Mouse (Mus musculus): ENCODE data around the gene Gm5072.
"Not testable (repeated sequence)": the region's sequence is repeated elsewhere in the genome, so short reads cannot be mapped to it uniquely, and the experiment has no call there.

The Gm5072 gene

DNA sequence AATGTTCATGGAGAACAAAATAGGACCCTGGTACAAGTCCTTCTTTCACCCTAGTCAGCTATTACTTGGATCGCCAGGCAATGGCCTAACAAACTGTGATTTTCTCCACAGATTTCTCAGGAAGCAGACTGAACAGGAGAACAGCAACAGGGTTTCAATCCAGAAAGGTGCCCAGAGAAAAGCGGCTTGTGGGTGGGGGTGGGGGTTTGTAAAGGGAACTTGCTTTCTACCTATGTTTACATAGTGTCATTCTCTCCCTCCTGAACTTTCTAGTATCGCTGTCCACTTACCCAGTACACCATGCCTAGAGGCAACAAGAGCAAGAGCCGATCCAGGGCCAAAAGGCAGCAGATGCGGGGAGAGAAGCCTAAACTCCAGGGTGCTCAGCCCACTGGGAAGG lies at the start of gene Gm5072:
Gm5072 (plus strand) TSS at position 301 of the 400 bp plus-strand sequence.
- DNase-seq = not testable (repeated sequence)
